Mouse (Mus musculus) forebrain, embryonic 14.5 days (tissue): ENCODE results near the gene Palld. TPM values are rescaled to one million over a fixed set of nuclear protein-coding genes. Genes with fewer than 3 reads are reported as not detected.
A peak's percentile ranks its signal among the peaks of the same experiment; 100 is the strongest.

ENCODE experiments used
- ATAC-seq: fragments of 200-750 bp; cut with Nextera tagmentation; 2 replicates; pipeline ENCODE4 v1.8.0; 2017; ENCODE audit warnings: mild to moderate bottlenecking, moderate library complexity
- DNase-seq: peaks from one replicate; pipeline ENCODE4 v3.0.0-alpha.2; 2015; ENCODE audit warnings: low spot score
- H3K27ac ChIP-seq: fragments of 300-500 bp; sonication (generic); 2 replicates; pipeline ENCODE4 v1.5.1; 2014; ENCODE audit warnings: low read depth, mild to moderate bottlenecking, control low read depth, low read length, moderate library complexity
- H3K27me3 ChIP-seq: fragments of 300-500 bp; sonication (generic); replicated peaks from 2 replicates; pipeline ENCODE4 v1.6.1; 2014; ENCODE audit warnings: low read length, control low read depth, mixed read lengths; ENCODE audit not compliant: control insufficient read depth, insufficient read depth
- H3K36me3 ChIP-seq: fragments of 300-500 bp; sonication (generic); 2 replicates; pipeline ENCODE4 v1.6.1; 2014; ENCODE audit warnings: low read length, control low read depth; ENCODE audit not compliant: control insufficient read depth, insufficient read depth
- H3K4me1 ChIP-seq: fragments of 300-500 bp; sonication (generic); 2 replicates; pipeline ENCODE4 v1.6.1; 2014; ENCODE audit warnings: antibody characterized with exemption, low read length, control low read depth; ENCODE audit not compliant: control insufficient read depth, insufficient read depth
- H3K4me2 ChIP-seq: fragments of 300-500 bp; sonication (generic); 2 replicates; pipeline ENCODE4 v1.6.1; 2014; ENCODE audit warnings: mild to moderate bottlenecking, control low read depth, low read length
- H3K4me3 ChIP-seq: fragments of 300-500 bp; sonication (generic); 2 replicates; pipeline ENCODE4 v1.5.1; 2014; ENCODE audit warnings: low read depth, low read length, control low read depth
- H3K9ac ChIP-seq: fragments of 300-500 bp; sonication (generic); 2 replicates; pipeline ENCODE4 v1.6.1; 2014; ENCODE audit warnings: mild to moderate bottlenecking, low read length, control low read depth, moderate library complexity
- H3K9me3 ChIP-seq: fragments of 300-500 bp; sonication (generic); replicated peaks from 2 replicates; pipeline ENCODE4 v1.6.1; 2016; ENCODE audit warnings: low read length, control low read depth, mixed read lengths; ENCODE audit not compliant: control insufficient read depth
- WGBS: fragments of 180-500 bp; shearing (Covaris S2); extraction: QIAGEN DNeasy Blood & Tissue Kit; methylation state at CpG from one replicate; pipeline ENCODE4 v1.1.7; 2014; 5-methylcytosine and 5-hydroxymethylcytosine counted together
- polyA plus RNA-seq: library from polyadenylated mRNA; unstranded; fragments of >200 nt; fragmentation: Nextera tagmentation; extraction: Ambion mirVana; gene quantifications from 2 replicates; pipeline ENCODE4 v1.2.1, GENCODE M21; 2014

Gene Palld
- polyA plus RNA-seq, 1 experiment from 2014 or later, result 15.9 TPM

- Histone ChIP-seq H3K4me2 (peak within 1 kb of the TSS; percentile 90), H3K4me1 (peaks cover 6% of the 10 kb centered on the region; the same call in 1 of the 2 replicates), H3K27me3 (no peaks in the 10 kb centered on the region), H3K27ac (peak within 1 kb of the TSS; percentile 91), H3K9me3 (no peaks in the 10 kb centered on the region), H3K36me3 (no peaks in the 10 kb centered on the region), H3K4me3 (peak within 1 kb of the TSS; percentile 72), H3K9ac (peak within 1 kb of the TSS; percentile 91)
- 2% methylated on average over 29 of the region's 29 CpGs for WGBS
- DNase-seq, result peak; percentile 99
- peak; percentile 96 for ATAC-seq
Observed at GRCm38 (mm10) chr8:61487597-61488156, 414.8 kb downstream of the Palld start, which contains the start of gene Cbr4. Cbr4 (plus strand) TSS chr8:61487734.

GRCm38 (mm10) chr8:61486923-61487529 is 415.5 kb downstream of the Palld start:
- Histone ChIP-seq H3K9ac (no peak overlapping the region), H3K4me1 (peaks cover 6% of the 10 kb centered on the region; the same call in 1 of the 2 replicates), H3K27me3 (no peaks in the 10 kb centered on the region), H3K4me3 (peak overlapping the region; percentile 72; the same call in 1 of the 2 replicates), H3K4me2 (peak overlapping the region; percentile 90; the same call in 1 of the 2 replicates), H3K36me3 (no peaks in the 10 kb centered on the region), H3K9me3 (no peaks in the 10 kb centered on the region), H3K27ac (no peak overlapping the region)
- no peak for DNase-seq
- 97% methylated on average over 2 of the region's 2 CpGs for WGBS
- ATAC-seq, result peak; percentile 6; the same call in 1 of the 2 replicates

- 82% methylated on average over 14 of the region's 14 CpGs for WGBS
- H3K4me1 ChIP-seq, result no peaks in the 10 kb centered on the region
- no peak overlapping the region for H3K4me2 ChIP-seq
- H3K36me3 ChIP-seq, result no peaks in the 10 kb centered on the region
- ATAC-seq, result peak; percentile 20; the same call in 1 of the 2 replicates
- no peak overlapping the region for H3K27ac ChIP-seq
- no peaks in the 10 kb centered on the region for H3K27me3 ChIP-seq
- DNase-seq, result peak; percentile 8
- H3K9ac ChIP-seq, result no peak overlapping the region
- no peak overlapping the region for H3K4me3 ChIP-seq
- no peaks in the 10 kb centered on the region for H3K9me3 ChIP-seq
Observed at GRCm38 (mm10) chr8:61480260-61480967, 422.1 kb downstream of the Palld start.

GRCm38 (mm10) chr8:61479506-61480214 is 422.8 kb downstream of the Palld start:
- H3K4me2 ChIP-seq, result no peak overlapping the region
- H3K4me1 ChIP-seq, result no peaks in the 10 kb centered on the region
- no peak overlapping the region for H3K27ac ChIP-seq
- 54% methylated on average over 11 of the region's 11 CpGs for WGBS
- no peak overlapping the region for H3K4me3 ChIP-seq
- DNase-seq (peak; percentile 61), ATAC-seq (peak; percentile 71)
- H3K9ac ChIP-seq, result no peak overlapping the region
- H3K36me3 ChIP-seq, result no peaks in the 10 kb centered on the region
- H3K9me3 ChIP-seq, result no peaks in the 10 kb centered on the region
- no peaks in the 10 kb centered on the region for H3K27me3 ChIP-seq

GRCm38 (mm10) chr8:61478793-61479192 is 423.7 kb downstream of the Palld start:
- Histone ChIP-seq H3K27me3 (no peaks in the 10 kb centered on the region), H3K27ac (no peak overlapping the region), H3K9ac (no peak overlapping the region), H3K4me3 (no peak overlapping the region), H3K9me3 (no peaks in the 10 kb centered on the region), H3K4me1 (no peaks in the 10 kb centered on the region), H3K36me3 (no peaks in the 10 kb centered on the region), H3K4me2 (no peak overlapping the region)
- DNase-seq (no peak), ATAC-seq (no peak)
- 67% methylated on average over 8 of the region's 8 CpGs for WGBS

- no peak overlapping the region for H3K4me3 ChIP-seq
- DNase-seq, result no peak
- no peaks in the 10 kb centered on the region for H3K27me3 ChIP-seq
- no peak for ATAC-seq
- no peak overlapping the region for H3K27ac ChIP-seq
- 95% methylated on average over 4 of the region's 4 CpGs for WGBS
- no peaks in the 10 kb centered on the region for H3K9me3 ChIP-seq
- H3K36me3 ChIP-seq, result no peaks in the 10 kb centered on the region
- no peaks in the 10 kb centered on the region for H3K4me1 ChIP-seq
- no peak overlapping the region for H3K9ac ChIP-seq
- no peak overlapping the region for H3K4me2 ChIP-seq
Observed at GRCm38 (mm10) chr8:61478150-61478549, 424.3 kb downstream of the Palld start.

- no peak for DNase-seq
- H3K4me2 ChIP-seq, result no peak overlapping the region
- 91% methylated on average over 9 of the region's 9 CpGs for WGBS
Observed at GRCm38 (mm10) chr8:61476160-61476559, 426.3 kb downstream of the Palld start.

GRCm38 (mm10) chr8:61475251-61475673 is 427.2 kb downstream of the Palld start:
- Histone ChIP-seq H3K9me3 (no peaks in the 10 kb centered on the region), H3K27ac (no peak overlapping the region), H3K27me3 (no peaks in the 10 kb centered on the region), H3K4me2 (no peak overlapping the region), H3K4me3 (no peak overlapping the region), H3K9ac (no peak overlapping the region), H3K36me3 (no peaks in the 10 kb centered on the region), H3K4me1 (no peaks in the 10 kb centered on the region)
- ATAC-seq (no peak), DNase-seq (no peak)
- WGBS, result 78% methylated on average over 6 of the region's 6 CpGs

More at GRCm38 (mm10) chr8:61476160-61476559, 426.3 kb downstream of the Palld start:
- no peaks in the 10 kb centered on the region for H3K27me3 ChIP-seq
- ATAC-seq, result no peak
- no peak overlapping the region for H3K9ac ChIP-seq
- no peaks in the 10 kb centered on the region for H3K9me3 ChIP-seq
- no peaks in the 10 kb centered on the region for H3K36me3 ChIP-seq
- no peak overlapping the region for H3K27ac ChIP-seq
- no peak overlapping the region for H3K4me3 ChIP-seq
- H3K4me1 ChIP-seq, result no peaks in the 10 kb centered on the region
